Mouse (Mus musculus) midbrain, embryonic 14.5 days (tissue): ENCODE measurements around the gene Pgpep1. TPM values are rescaled to one million over a fixed set of nuclear protein-coding genes. Genes with fewer than 3 reads are reported as not detected.

ENCODE experiments used
- ATAC-seq: fragments of 200-750 bp; cut with Nextera tagmentation; 2 replicates; pipeline ENCODE4 v1.8.0; 2017; ENCODE audit warnings: moderate number of reproducible peaks, moderate library complexity; ENCODE audit not compliant: low FRiP score, low TSS enrichment
- DNase-seq: peaks from one replicate; pipeline ENCODE4 v3.0.0-alpha.2; 2015
- H3K27ac ChIP-seq: fragments of 300-500 bp; sonication (generic); replicated peaks from 2 replicates; pipeline ENCODE4 v1.5.1; 2014; ENCODE audit warnings: mild to moderate bottlenecking, low read depth, low read length, moderate library complexity
- H3K27me3 ChIP-seq: fragments of 300-500 bp; sonication (generic); 2 replicates; pipeline ENCODE4 v1.6.1; 2014; ENCODE audit warnings: low read length, control low read depth, mixed read lengths; ENCODE audit not compliant: control insufficient read depth, insufficient read depth
- H3K36me3 ChIP-seq: fragments of 300-500 bp; sonication (generic); 2 replicates; pipeline ENCODE4 v1.6.1; 2014; ENCODE audit warnings: low read length, control low read depth; ENCODE audit not compliant: control insufficient read depth, insufficient read depth
- H3K4me1 ChIP-seq: fragments of 300-500 bp; sonication (generic); 2 replicates; pipeline ENCODE4 v1.6.1; 2014; ENCODE audit warnings: mild to moderate bottlenecking, antibody characterized with exemption, low read length, control low read depth; ENCODE audit not compliant: control insufficient read depth, insufficient read depth
- H3K4me2 ChIP-seq: fragments of 300-500 bp; sonication (generic); 2 replicates; pipeline ENCODE4 v1.6.1; 2014; ENCODE audit warnings: mild to moderate bottlenecking, low read length, moderate library complexity
- H3K4me3 ChIP-seq: fragments of 300-500 bp; sonication (generic); replicated peaks from 2 replicates; pipeline ENCODE4 v1.5.1; 2014; ENCODE audit warnings: low read depth, low read length
- H3K9ac ChIP-seq: fragments of 300-500 bp; sonication (generic); replicated peaks from 2 replicates; pipeline ENCODE4 v1.6.1; 2014; ENCODE audit warnings: mild to moderate bottlenecking, low read length, moderate library complexity
- H3K9me3 ChIP-seq: fragments of 300-500 bp; sonication (generic); 2 replicates; pipeline ENCODE4 v1.6.1; 2016; ENCODE audit warnings: low read length, control low read depth, mixed read lengths; ENCODE audit not compliant: control insufficient read depth
- WGBS: fragments of 180-500 bp; shearing (Covaris S2); extraction: QIAGEN DNeasy Blood & Tissue Kit; methylation state at CpG from one replicate; pipeline ENCODE4 v1.1.7; 2014; 5-methylcytosine and 5-hydroxymethylcytosine counted together
- polyA plus RNA-seq: library from polyadenylated mRNA; unstranded; fragments of >200 nt; fragmentation: Nextera tagmentation; extraction: Ambion mirVana; gene quantifications from 2 replicates; pipeline ENCODE4 v1.2.1, GENCODE M21; 2014

Pgpep1 gene
- polyA plus RNA-seq, 1 experiment from 2014 or later, result 95.8 TPM

DNA sequence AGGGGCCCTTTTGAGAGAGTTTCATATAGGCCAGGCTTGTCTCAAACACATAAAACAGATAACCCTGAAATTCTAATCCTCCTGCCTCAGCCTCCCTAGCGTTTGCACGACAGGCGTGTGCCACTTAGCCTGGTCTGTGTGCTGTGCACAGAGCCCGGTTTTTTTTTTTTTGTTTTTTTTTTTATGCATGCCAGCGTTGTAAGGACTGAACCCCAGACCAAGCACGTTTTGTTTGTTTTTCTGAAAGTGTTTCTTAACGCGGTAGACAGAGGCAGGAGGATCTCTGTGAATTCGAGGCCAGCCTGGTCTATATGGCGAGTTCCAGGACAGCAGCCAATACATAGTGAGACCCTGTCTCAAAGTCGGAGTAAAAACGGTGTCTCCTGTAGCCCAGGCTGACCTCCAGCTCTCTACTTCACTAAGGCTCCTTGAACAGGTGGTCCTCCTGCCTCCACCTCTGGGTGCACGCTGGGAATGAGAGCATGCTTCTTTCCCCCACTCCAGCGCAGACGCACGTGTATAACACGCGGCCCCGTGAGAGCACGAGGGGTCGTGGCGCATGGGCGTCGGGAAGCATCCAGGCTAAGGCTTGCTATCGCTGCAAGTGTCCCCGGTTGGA, 51.3 kb downstream of the Pgpep1 start, which contains the start of gene Ssbp4:
Gene Ssbp4, minus strand, starts transcription at position 124 of the 619 bp plus-strand sequence.
- Histone ChIP-seq H3K4me2 (peak within 1 kb of the TSS; percentile 72), H3K9me3 (no peaks in the 10 kb centered on the region), H3K4me3 (peak within 1 kb of the TSS; percentile 79), H3K36me3 (no peaks in the 10 kb centered on the region), H3K4me1 (peaks cover 41% of the 10 kb centered on the region), H3K27ac (peak within 1 kb of the TSS; percentile 86), H3K27me3 (no peaks in the 10 kb centered on the region), H3K9ac (peak within 1 kb of the TSS; percentile 82)
- ATAC-seq, result no peak
- no peak for DNase-seq
- 6% methylated on average over 26 of the region's 26 CpGs for WGBS

DNA sequence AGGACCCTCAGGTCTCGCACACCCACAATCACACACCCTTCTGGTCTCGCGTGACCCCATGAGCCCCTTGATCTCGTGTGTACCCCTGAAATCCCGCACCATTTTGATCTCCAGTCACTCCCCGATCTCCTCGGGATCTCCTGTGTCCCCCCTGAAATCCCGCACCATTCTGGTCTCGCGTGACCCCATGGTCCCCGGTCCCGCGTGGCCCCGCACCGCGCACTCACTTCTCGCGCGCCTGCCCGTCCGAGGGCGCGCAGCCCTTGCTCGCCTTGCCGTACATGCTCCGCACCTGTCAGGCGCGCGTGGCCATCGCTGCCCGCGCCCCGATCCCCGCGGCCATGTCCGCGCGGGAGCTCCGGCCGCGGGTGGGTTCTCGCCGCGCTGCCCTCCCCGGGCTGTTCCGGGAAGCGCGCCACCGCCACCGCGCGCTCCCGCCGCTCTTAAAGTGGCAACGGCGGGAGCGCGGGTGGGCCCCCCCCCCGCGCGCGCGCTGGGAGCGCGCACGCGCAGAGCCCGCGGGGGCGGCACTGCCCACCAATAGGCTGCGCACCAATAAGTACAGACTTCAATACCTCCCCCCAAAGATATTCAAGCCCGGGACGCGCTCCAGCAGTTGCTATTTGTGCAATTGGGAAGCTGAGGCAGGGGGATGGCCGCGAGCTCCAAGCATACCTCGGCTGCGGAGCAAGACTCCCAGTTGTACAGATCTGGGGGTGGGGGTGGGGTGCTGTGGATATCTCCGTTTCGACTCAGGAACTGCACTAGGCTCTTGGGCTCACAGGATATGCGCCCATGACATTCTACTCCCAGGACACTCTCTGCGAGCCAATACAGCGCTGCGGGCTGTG, 52.1 kb downstream of the Pgpep1 start:
- no peaks in the 10 kb centered on the region for H3K36me3 ChIP-seq
- H3K9ac ChIP-seq, result peak overlapping the region; percentile 82
- no peaks in the 10 kb centered on the region for H3K27me3 ChIP-seq
- peak; percentile 85 for DNase-seq
- H3K4me1 ChIP-seq, result peaks cover 41% of the 10 kb centered on the region
- H3K4me2 ChIP-seq, result peak overlapping the region; percentile 72
- H3K9me3 ChIP-seq, result no peaks in the 10 kb centered on the region
- peak overlapping the region; percentile 79 for H3K4me3 ChIP-seq
- peak; percentile 31; the same call in 1 of the 2 replicates for ATAC-seq
- WGBS, result 2% methylated on average over 84 of the region's 84 CpGs
- peak overlapping the region; percentile 73 for H3K27ac ChIP-seq

DNA sequence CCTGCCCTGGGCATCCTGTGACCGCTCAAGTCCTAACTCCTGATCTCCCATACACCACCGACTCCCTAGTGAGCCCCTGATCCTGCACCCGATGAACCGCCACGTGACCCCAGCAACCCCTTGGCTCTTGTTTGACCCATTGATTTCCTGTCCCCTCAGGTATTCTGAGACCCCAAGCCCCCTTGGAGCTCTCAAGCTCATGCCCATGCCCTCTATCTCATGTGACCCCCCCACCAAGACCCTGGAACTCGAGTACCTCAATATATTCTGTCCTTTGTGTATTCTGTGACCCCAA, 52.6 kb downstream of the Pgpep1 start:
- H3K27ac ChIP-seq, result peak overlapping the region; percentile 73; the same call in 1 of the 2 replicates
- H3K36me3 ChIP-seq, result no peaks in the 10 kb centered on the region
- no peaks in the 10 kb centered on the region for H3K9me3 ChIP-seq
- peaks cover 41% of the 10 kb centered on the region for H3K4me1 ChIP-seq
- no peaks in the 10 kb centered on the region for H3K27me3 ChIP-seq
- H3K4me3 ChIP-seq, result peak overlapping the region; percentile 79
- no peak for DNase-seq
- 23% methylated on average over 6 of the region's 6 CpGs for WGBS
- peak overlapping the region; percentile 72 for H3K4me2 ChIP-seq
- H3K9ac ChIP-seq, result peak overlapping the region; percentile 82
- ATAC-seq, result 0 out of 2 replicates have a peak, but pooled peaks have one; percentile 0

DNA sequence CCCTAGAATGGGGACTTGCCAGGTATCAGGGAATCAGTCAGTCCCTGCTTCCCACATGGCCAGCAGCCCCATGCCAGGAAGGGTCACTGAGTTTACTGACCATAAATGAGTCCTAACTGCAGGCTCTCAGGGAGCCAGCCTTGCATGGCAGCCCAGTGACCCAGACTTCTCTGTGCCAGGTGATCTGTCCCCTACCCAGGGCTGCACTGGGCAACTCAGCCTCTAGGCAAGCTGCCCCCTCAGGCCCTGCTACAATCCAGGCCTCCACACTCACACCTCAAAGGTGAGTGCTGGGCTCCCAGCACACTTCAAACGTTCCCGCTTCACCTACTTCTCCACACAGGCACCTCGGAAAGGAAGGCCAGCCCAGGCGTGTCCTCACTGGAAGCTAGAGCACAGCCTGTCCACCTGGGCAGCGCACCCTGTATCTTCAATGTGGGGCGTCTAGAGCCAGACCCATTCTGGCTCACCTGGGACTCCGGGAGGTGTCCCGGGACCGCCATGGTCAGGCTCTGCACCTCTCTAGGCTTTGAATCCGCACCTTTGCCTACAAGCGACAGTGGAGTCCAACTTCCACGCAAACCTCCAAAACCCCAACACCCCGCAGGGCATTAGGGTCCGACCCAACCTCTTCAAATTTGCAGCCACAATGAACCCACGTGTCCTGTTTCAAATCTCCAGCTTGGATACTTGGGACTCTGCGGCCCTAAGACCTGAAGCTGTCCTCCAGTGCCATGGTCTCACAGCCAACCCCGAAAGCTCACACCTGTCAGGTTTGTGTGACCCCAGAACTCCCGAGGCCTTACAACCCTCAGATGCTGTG, 53.2 kb downstream of the Pgpep1 start:
- 69% methylated on average over 18 of the region's 18 CpGs for WGBS
- Histone ChIP-seq H3K4me3 (peak overlapping the region; percentile 79), H3K27me3 (no peaks in the 10 kb centered on the region), H3K36me3 (0 out of 2 replicates have a peak, but pooled peaks cover 3% of the 10 kb centered on the region), H3K4me1 (peaks cover 41% of the 10 kb centered on the region), H3K27ac (no peak overlapping the region), H3K9me3 (no peaks in the 10 kb centered on the region), H3K4me2 (peak overlapping the region; percentile 72), H3K9ac (peak overlapping the region; percentile 82)
- DNase-seq, result no peak
- ATAC-seq, result no peak

DNA sequence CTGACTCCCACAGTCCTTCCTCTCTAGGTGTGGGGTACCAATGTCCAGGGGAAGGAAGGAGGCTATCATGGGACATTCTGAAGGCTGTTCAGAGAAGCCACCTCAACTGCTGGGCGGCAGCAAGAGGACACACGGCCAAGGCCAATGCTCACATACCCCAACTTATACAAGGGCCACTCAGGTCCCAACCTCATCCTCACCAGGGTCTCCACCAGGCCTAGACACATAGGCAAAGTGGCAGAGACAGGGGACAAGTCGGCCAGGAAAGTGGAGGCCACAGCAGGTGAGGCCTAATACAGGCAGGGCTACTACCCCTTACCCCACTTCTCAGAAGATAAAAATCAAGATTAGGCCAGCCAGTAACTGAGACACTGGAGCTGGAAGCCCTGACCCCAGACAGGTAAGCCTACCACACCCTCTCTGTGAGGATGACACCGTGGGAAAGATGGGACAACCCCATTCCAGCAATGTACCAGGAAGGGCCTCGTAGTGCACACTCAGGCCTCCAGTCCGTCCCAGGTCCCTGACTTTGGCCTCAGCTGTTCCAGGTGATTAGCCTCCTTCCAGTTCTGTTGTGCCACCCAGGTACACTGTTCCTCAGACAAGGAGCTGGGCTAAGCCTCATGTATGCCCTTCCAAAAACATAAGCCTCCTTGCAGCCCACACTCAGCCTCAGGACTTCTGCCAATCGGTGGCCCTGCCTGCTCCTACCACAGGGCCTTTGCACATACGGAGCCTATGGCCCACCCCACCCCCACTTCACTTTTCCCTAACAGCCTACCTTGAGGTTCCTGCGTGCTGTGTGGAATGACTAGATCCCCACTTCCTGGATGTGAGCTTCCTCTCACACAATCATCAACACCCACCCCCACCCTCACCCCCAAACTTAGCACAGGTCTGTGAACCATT, 54.1 kb downstream of the Pgpep1 start:
- peaks cover 45% of the 10 kb centered on the region for H3K4me1 ChIP-seq

DNA sequence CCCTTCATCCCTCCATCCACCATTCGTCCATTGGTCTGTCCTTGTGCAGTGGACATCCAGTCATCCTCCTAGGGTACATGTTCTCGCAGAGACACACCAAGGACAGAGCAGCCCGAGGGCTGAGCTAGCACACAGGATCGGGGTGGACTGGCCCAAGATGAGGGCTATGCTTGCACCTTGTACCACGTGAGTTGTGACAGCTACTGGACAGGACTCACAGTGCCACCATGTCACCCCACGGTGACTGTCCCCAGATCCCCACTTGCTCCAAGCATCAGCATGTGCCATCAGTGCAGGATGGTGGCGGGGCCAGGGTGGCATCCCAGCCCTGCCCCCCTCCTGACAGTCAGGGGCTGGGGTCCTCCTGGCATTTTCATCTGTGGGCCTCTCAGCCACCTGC, 55.6 kb downstream of the Pgpep1 start:
- Histone ChIP-seq H3K4me2 (no peak overlapping the region), H3K4me1 (peaks cover 47% of the 10 kb centered on the region), H3K4me3 (no peak overlapping the region), H3K36me3 (0 out of 2 replicates have a peak, but pooled peaks cover 5% of the 10 kb centered on the region), H3K9ac (no peak overlapping the region), H3K27ac (0 out of 2 replicates have a peak overlapping the region, but pooled peaks have one; percentile 41), H3K27me3 (no peaks in the 10 kb centered on the region), H3K9me3 (no peaks in the 10 kb centered on the region)
- ATAC-seq, result no peak
- WGBS, result 85% methylated on average over 7 of the region's 7 CpGs
- DNase-seq, result no peak

More for the DNA sequence above, 54.1 kb downstream of the Pgpep1 start:
- Histone ChIP-seq H3K27me3 (no peaks in the 10 kb centered on the region), H3K36me3 (0 out of 2 replicates have a peak, but pooled peaks cover 5% of the 10 kb centered on the region), H3K27ac (no peak overlapping the region), H3K9me3 (no peaks in the 10 kb centered on the region), H3K9ac (no peak overlapping the region), H3K4me3 (no peak overlapping the region), H3K4me2 (peak overlapping the region; percentile 72)
- ATAC-seq, result no peak
- no peak for DNase-seq
- WGBS, result 90% methylated on average over 9 of the region's 9 CpGs

- peaks cover 5% of the 10 kb centered on the region; the same call in 1 of the 2 replicates for H3K36me3 ChIP-seq
- 95% methylated on average over 13 of the region's 13 CpGs for WGBS
- H3K4me1 ChIP-seq, result peaks cover 57% of the 10 kb centered on the region
- ATAC-seq, result no peak
- H3K9ac ChIP-seq, result no peak overlapping the region
- H3K9me3 ChIP-seq, result no peaks in the 10 kb centered on the region
- no peaks in the 10 kb centered on the region for H3K27me3 ChIP-seq
- DNase-seq, result no peak
- peak overlapping the region; percentile 86 for H3K27ac ChIP-seq
- H3K4me3 ChIP-seq, result no peak overlapping the region
- no peak overlapping the region for H3K4me2 ChIP-seq
Observed at GRCm38 (mm10) chr8:70602139-70602811, 57.9 kb downstream of the Pgpep1 start.
